Mouse (Mus musculus) ES-E14 (cell line): ENCODE data around the gene Agap2. TPM values are rescaled to one million over a fixed set of nuclear protein-coding genes. Genes with fewer than 3 reads are reported as not detected.
A peak's percentile ranks its signal among the peaks of the same experiment; 100 is the strongest.

ENCODE experiments used
- DNase-seq: peaks from one replicate; pipeline ENCODE4 v3.0.0-alpha.2; 2013; ENCODE audit warnings: low read depth, low spot score
- H3K27ac ChIP-seq: 2 replicates; pipeline ENCODE4 v1.5.1; 2012; ENCODE audit warnings: low read depth, mild to moderate bottlenecking, low read length, moderate library complexity, mixed read lengths; ENCODE audit not compliant: poor library complexity, insufficient read depth, severe bottlenecking
- H3K36me3 ChIP-seq: 2 replicates; pipeline ENCODE4 v1.6.1; 2012; ENCODE audit warnings: mild to moderate bottlenecking, low read length, moderate library complexity, mixed read lengths; ENCODE audit not compliant: control insufficient read depth, poor library complexity, insufficient read depth, severe bottlenecking
- H3K4me1 ChIP-seq, 2 experiments: fragments of 150-350 bp in 1 of 2; sonication (generic) in 1 of 2; 2 replicates each; pipeline ENCODE4 v1.6.1; 2012; ENCODE audit warnings: low read length in 2 of 2, mild to moderate bottlenecking in 1 of 2, mixed read lengths in 1 of 2; ENCODE audit not compliant: control insufficient read depth in 2 of 2, insufficient read depth in 2 of 2, poor library complexity in 1 of 2
- H3K4me3 ChIP-seq, 2 experiments: fragments of 150-350 bp in 1 of 2; sonication (generic) in 1 of 2; 2 replicates each; pipeline ENCODE4 v1.5.1; 2012; ENCODE audit warnings: low read length in 2 of 2, low read depth in 1 of 2, mild to moderate bottlenecking in 1 of 2, mixed read lengths in 1 of 2; ENCODE audit not compliant: insufficient read depth in 1 of 2, poor library complexity in 1 of 2, severe bottlenecking in 1 of 2
- H3K9ac ChIP-seq: 2 replicates; pipeline ENCODE4 v1.6.1; 2012; ENCODE audit warnings: low read depth, mild to moderate bottlenecking, low read length, mixed read lengths; ENCODE audit not compliant: poor library complexity, insufficient read depth, severe bottlenecking
- H3K9me3 ChIP-seq: fragments of 150-350 bp; sonication (generic); 2 replicates; pipeline ENCODE4 v1.6.1; 2012; ENCODE audit warnings: low read depth, mild to moderate bottlenecking, low read length; ENCODE audit not compliant: control insufficient read depth, insufficient read depth
- CHD2 ChIP-seq: IDR thresholded peaks from 2 replicates; pipeline ENCODE4 v1.6.1; 2014; ENCODE audit warnings: mild to moderate bottlenecking, low read depth, low read length, inconsistent platforms
- HCFC1 ChIP-seq: IDR thresholded peaks from 2 replicates; pipeline ENCODE4 v1.6.1; 2012; ENCODE audit warnings: low read length, inconsistent platforms, borderline replicate concordance; ENCODE audit not compliant: insufficient read depth
- MAFK ChIP-seq: IDR thresholded peaks from 2 replicates; pipeline ENCODE4 v1.6.1; 2014; ENCODE audit warnings: mild to moderate bottlenecking, low read depth, low read length, inconsistent platforms; ENCODE audit not compliant: insufficient read depth
- ZC3H11A ChIP-seq: IDR thresholded peaks from 2 replicates; pipeline ENCODE4 v1.6.1; 2012; ENCODE audit warnings: low read depth, mild to moderate bottlenecking, inconsistent platforms, low read length, borderline replicate concordance
- ZNF384 ChIP-seq: IDR thresholded peaks from 2 replicates; pipeline ENCODE4 v1.6.1; 2012; ENCODE audit warnings: low read depth, low read length, inconsistent platforms
- in situ Hi-C, 2 experiments: fragments of 600-800 bp; cut with MboI; formaldehyde crosslinking; loops; one replicate each; pipeline ENCODE4 v1.15.1; 2025; ENCODE audit warnings: low sequenced_read_pairs in 2 of 2, inconsistent platforms in 1 of 2; ENCODE audit not compliant: unreplicated experiment in 2 of 2
- total RNA-seq: library from RNA; depleted of rRNA; stranded (reverse); fragments of 300-350 nt; gene quantifications from 2 replicates; pipeline ENCODE4 v1.2.3, GENCODE M21; 2012

Gene Agap2
- total RNA-seq, 1 experiment = 1.4 TPM

- DNase-seq = no peak
- no peaks in the 10 kb centered on the region for H3K9me3 ChIP-seq
- TF ChIP-seq ZC3H11A (no peak), CHD2 (no peak), HCFC1 (no peak), ZNF384 (no peak), MAFK (no peak)
- peaks cover 3% of the 10 kb centered on the region; the same call in 1 of the 2 replicates for H3K36me3 ChIP-seq
- in situ Hi-C loops = no loop called here
- H3K9ac ChIP-seq = no peak overlapping the region
- peaks cover 1 to 9% of the 10 kb centered on the region in 2 experiments; a peak in 2 of 4 replicates for H3K4me1 ChIP-seq
- no peak overlapping the region for H3K4me3 ChIP-seq
- H3K27ac ChIP-seq = no peak overlapping the region
Observed at GRCm38 (mm10) chr10:127122018-127122417, 46.9 kb downstream of the Agap2 start.

- Histone ChIP-seq H3K36me3 (no peaks in the 10 kb centered on the region), H3K9ac (no peak overlapping the region; the same call in 1 of the 2 replicates), H3K4me1 (peaks cover 1 to 10% of the 10 kb centered on the region in 2 experiments; a peak in 2 of 4 replicates), H3K27ac (no peak overlapping the region), H3K9me3 (no peaks in the 10 kb centered on the region), H3K4me3 (peak overlapping the region; percentile 4 to 39)
- DNase-seq = peak; percentile 29
- TF ChIP-seq ZNF384 = no peak
- TF ChIP-seq ZC3H11A = no peak
- no peak for TF ChIP-seq MAFK
- no peak for TF ChIP-seq CHD2
- no peak for TF ChIP-seq HCFC1
- in situ Hi-C loops = no loop called here
Observed at GRCm38 (mm10) chr10:127122784-127123435, 47.8 kb downstream of the Agap2 start.

- peak; percentile 44 for DNase-seq
- no peak for TF ChIP-seq MAFK
- no peak for TF ChIP-seq ZC3H11A
- no peak for TF ChIP-seq CHD2
- TF ChIP-seq HCFC1 = no peak
- no peak for TF ChIP-seq ZNF384
- Histone ChIP-seq H3K36me3 (no peaks in the 10 kb centered on the region), H3K27ac (no peak overlapping the region), H3K9ac (no peak overlapping the region), H3K4me3 (peak overlapping the region; percentile 4 to 39), H3K4me1 (peaks cover 1 to 10% of the 10 kb centered on the region in 2 experiments; a peak in 2 of 4 replicates), H3K9me3 (no peaks in the 10 kb centered on the region)
- in situ Hi-C loops = no loop called here
Observed at GRCm38 (mm10) chr10:127123436-127123805, 48.3 kb downstream of the Agap2 start.

GRCm38 (mm10) chr10:127125210-127126001, 50.3 kb downstream of the Agap2 start:
- DNase-seq = peak; percentile 33
- TF ChIP-seq CHD2 (no peak), ZNF384 (peak; percentile 79; the same call in 1 of the 2 replicates), MAFK (no peak), ZC3H11A (no peak), HCFC1 (no peak)
- Histone ChIP-seq H3K4me3 (no peak overlapping the region), H3K27ac (no peak overlapping the region), H3K9ac (no peak overlapping the region), H3K4me1 (peaks cover 1 to 7% of the 10 kb centered on the region in 2 experiments; a peak in 2 of 4 replicates), H3K9me3 (no peaks in the 10 kb centered on the region), H3K36me3 (no peaks in the 10 kb centered on the region)
- in situ Hi-C loops = no loop called here
